Mouse (Mus musculus): ENCODE results near the gene Stx11. TPM values are rescaled to one million over a fixed set of nuclear protein-coding genes. Genes with fewer than 3 reads are reported as not detected.
A peak's percentile ranks its signal among the peaks of the same experiment; 100 is the strongest.

Stx11 gene
- polyA plus RNA-seq, 1 experiment: 6.9 TPM

DNA sequence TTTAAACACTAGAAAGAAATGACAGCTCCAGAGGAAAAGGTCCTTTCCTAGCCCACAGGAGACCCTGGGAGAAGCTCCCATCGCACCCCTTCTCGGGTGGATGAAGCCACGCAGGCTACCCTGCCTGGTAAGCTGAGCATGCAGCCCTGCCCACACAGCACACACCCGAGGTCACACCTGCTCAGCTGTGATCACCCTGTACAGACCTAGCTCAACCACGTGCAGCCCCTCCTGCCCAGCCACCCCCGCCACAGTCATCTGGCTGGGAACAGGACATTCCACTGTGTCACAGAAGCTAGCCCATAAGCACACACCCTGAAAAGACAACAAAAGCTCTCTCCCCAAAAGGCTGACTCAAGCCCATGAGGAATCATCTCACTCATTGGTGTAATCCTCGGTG lies 14.8 kb downstream of the Stx11 start:
- Histone ChIP-seq H3K4me2 (ENCODE audit: low read depth) (peak overlapping the region; percentile 40), H3K27me3 (ENCODE audit: control insufficient read depth, insufficient read depth, insufficient read length) (no peaks in the 10 kb centered on the region), H3K79me2 (ENCODE audit: control insufficient read depth, insufficient read depth) (no peaks in the 10 kb centered on the region), H3K4me3 (no peak overlapping the region), H3K36me3 (ENCODE audit: control insufficient read depth, insufficient read depth) (no peaks in the 10 kb centered on the region), H3ac (ENCODE audit: control insufficient read depth, insufficient read length) (no peak overlapping the region)
- TF ChIP-seq USF1 (IDR thresholded peaks at IDR 0.05; ENCODE audit: low read depth) (no peak), MAX (IDR thresholded peaks at IDR 0.05; ENCODE audit: low read depth) (no peak), TCF3 (IDR thresholded peaks at IDR 0.05; ENCODE audit: insufficient read length, low read depth) (peak; percentile 80), SRF (IDR thresholded peaks at IDR 0.05; ENCODE audit: control insufficient read depth, insufficient read length, low read depth) (no peak), E2F4 (IDR thresholded peaks at IDR 0.05; ENCODE audit: insufficient read depth) (no peak), POLR2A (IDR thresholded peaks at IDR 0.05; ENCODE audit: insufficient read length, low read depth) (no peak), POLR2AphosphoS2 (IDR thresholded peaks at IDR 0.05; ENCODE audit: insufficient read length, low read depth) (no peak), REST (IDR thresholded peaks at IDR 0.05; ENCODE audit: insufficient read depth, insufficient read length) (no peak), TCF12 (IDR thresholded peaks at IDR 0.05; ENCODE audit: insufficient read depth, poor library complexity, severe bottlenecking) (peak; percentile 9), MYOD1 (IDR thresholded peaks at IDR 0.05; ENCODE audit: control insufficient read depth in 1 of 3, insufficient read length in 2 of 3, low read depth in 2 of 3) (peak in 2 of 3 experiments; percentile 77 to 95), MYOG (IDR thresholded peaks at IDR 0.05; ENCODE audit: control insufficient read depth in 1 of 3, insufficient read depth in 1 of 3, insufficient read length in 2 of 3, low read depth in 2 of 3) (peak in 2 of 3 experiments; percentile 83 to 97), CEBPB (IDR thresholded peaks at IDR 0.05; ENCODE audit: insufficient read depth, poor library complexity, severe bottlenecking) (no peak)

DNA sequence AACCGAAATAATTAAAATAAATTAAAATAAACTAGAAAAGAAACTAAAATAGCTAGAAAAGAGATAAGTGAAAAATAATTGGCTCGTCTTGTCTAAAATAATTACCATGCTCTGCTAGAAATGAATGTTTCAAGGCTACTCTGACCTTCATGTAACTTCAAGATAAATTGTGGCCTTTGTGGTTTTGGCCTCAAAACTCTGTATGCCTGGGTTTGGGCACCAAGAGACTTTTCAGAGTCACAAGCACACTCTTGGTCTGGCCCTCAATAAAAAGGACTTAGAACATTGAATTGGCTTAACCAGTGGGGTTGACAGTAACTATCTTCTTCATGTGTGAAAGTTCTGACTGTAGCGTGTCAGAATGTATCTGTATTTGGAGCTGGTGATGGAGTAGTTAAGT lies 16.5 kb downstream of the Stx11 start:
- Histone ChIP-seq H3K27me3 (ENCODE audit: control insufficient read depth, insufficient read depth, insufficient read length) (no peaks in the 10 kb centered on the region), H3K4me2 (ENCODE audit: low read depth) (no peak overlapping the region), H3K4me3 (no peak overlapping the region), H3K36me3 (ENCODE audit: control insufficient read depth, insufficient read depth) (no peaks in the 10 kb centered on the region), H3K79me2 (ENCODE audit: control insufficient read depth, insufficient read depth) (no peaks in the 10 kb centered on the region), H3ac (ENCODE audit: control insufficient read depth, insufficient read length) (no peak overlapping the region)
- TF ChIP-seq MYOG (IDR thresholded peaks at IDR 0.05; ENCODE audit: control insufficient read depth in 1 of 3, insufficient read depth in 1 of 3, insufficient read length in 2 of 3, low read depth in 2 of 3) (no peak), REST (IDR thresholded peaks at IDR 0.05; ENCODE audit: insufficient read depth, insufficient read length) (no peak), POLR2AphosphoS2 (IDR thresholded peaks at IDR 0.05; ENCODE audit: insufficient read length, low read depth) (no peak), TCF12 (IDR thresholded peaks at IDR 0.05; ENCODE audit: insufficient read depth, poor library complexity, severe bottlenecking) (no peak), USF1 (IDR thresholded peaks at IDR 0.05; ENCODE audit: low read depth) (no peak), TCF3 (IDR thresholded peaks at IDR 0.05; ENCODE audit: insufficient read length, low read depth) (no peak), POLR2A (IDR thresholded peaks at IDR 0.05; ENCODE audit: insufficient read length, low read depth) (no peak), MYOD1 (IDR thresholded peaks at IDR 0.05; ENCODE audit: control insufficient read depth in 1 of 3, insufficient read length in 2 of 3, low read depth in 2 of 3) (no peak), SRF (IDR thresholded peaks at IDR 0.05; ENCODE audit: control insufficient read depth, insufficient read length, low read depth) (no peak), MAX (IDR thresholded peaks at IDR 0.05; ENCODE audit: low read depth) (no peak), E2F4 (IDR thresholded peaks at IDR 0.05; ENCODE audit: insufficient read depth) (no peak), CEBPB (IDR thresholded peaks at IDR 0.05; ENCODE audit: insufficient read depth, poor library complexity, severe bottlenecking) (no peak)

DNA sequence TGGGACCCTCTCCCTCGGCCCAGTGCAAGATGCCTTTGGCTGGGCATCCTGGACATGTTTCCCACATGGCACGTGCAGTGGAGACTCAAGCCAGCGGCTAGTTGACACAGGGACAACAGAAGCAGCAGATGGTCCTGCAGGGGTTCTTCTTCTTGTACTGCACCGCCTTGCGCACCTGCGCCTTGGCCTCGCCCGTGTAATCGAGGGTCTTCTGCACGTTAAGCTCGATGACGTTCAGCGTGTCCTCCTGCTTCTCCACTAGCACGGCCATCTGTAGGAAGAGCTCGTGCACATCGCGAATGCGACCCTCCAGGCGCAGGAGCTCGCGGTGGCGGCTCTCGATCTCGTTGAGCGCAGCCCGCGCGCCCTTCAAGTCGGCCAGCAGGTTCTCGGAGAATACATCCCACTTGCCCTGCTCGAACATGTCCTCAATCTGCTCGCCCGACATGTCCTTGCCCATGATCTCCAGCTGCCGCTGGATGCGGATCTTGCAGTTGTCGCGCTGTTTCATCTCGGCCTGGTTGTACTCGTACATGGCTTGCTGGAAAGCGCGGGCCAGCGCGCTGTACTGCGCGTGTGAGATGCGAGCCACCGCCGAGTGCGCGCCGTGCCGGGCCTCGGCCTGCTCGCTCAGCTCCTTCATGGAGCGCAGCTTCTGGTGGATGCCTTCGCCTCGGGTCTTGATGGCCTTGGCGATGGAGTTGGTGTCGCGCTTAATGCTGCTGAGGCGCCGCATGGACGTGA lies 22.9 kb downstream of the Stx11 start:
- H3K36me3 ChIP-seq (ENCODE audit: control insufficient read depth, insufficient read depth): no peaks in the 10 kb centered on the region
- H3K27me3 ChIP-seq (ENCODE audit: control insufficient read depth, insufficient read depth, insufficient read length): no peaks in the 10 kb centered on the region
- H3K4me3 ChIP-seq: no peak overlapping the region
- H3ac ChIP-seq (ENCODE audit: control insufficient read depth, insufficient read length): no peak overlapping the region
- TF ChIP-seq POLR2A (IDR thresholded peaks at IDR 0.05; ENCODE audit: insufficient read length, low read depth) (no peak), MYOD1 (IDR thresholded peaks at IDR 0.05; ENCODE audit: control insufficient read depth in 1 of 3, insufficient read length in 2 of 3, low read depth in 2 of 3) (no peak), E2F4 (IDR thresholded peaks at IDR 0.05; ENCODE audit: insufficient read depth) (no peak), SRF (IDR thresholded peaks at IDR 0.05; ENCODE audit: control insufficient read depth, insufficient read length, low read depth) (no peak), REST (IDR thresholded peaks at IDR 0.05; ENCODE audit: insufficient read depth, insufficient read length) (no peak), TCF3 (IDR thresholded peaks at IDR 0.05; ENCODE audit: insufficient read length, low read depth) (no peak)
- no peak overlapping the region for H3K4me2 ChIP-seq (ENCODE audit: low read depth)
- H3K79me2 ChIP-seq (ENCODE audit: control insufficient read depth, insufficient read depth): no peaks in the 10 kb centered on the region

DNA sequence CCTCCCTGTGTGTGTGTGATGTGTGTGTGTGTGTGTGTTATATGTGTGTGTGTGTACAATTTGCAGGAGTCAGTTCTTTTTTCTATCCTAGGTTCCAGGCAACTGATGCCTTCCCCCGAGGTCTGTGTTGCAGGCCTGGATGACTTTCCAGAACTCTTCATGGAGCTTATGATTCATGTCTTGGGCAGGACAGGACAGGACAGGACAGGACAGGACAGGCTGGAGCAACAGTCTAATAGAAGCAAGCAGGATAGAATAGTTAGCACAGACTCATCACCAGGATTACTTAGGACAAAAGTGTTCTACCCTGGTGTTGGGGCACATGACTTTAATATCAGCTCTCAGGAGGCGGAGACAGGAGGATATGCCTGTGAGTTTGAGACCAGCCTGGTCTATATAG lies 25.3 kb downstream of the Stx11 start:
- Histone ChIP-seq H3K4me2 (ENCODE audit: low read depth) (no peak overlapping the region), H3K27me3 (ENCODE audit: control insufficient read depth, insufficient read depth, insufficient read length) (no peaks in the 10 kb centered on the region), H3K36me3 (ENCODE audit: control insufficient read depth, insufficient read depth) (no peaks in the 10 kb centered on the region), H3K4me3 (no peak overlapping the region), H3ac (ENCODE audit: control insufficient read depth, insufficient read length) (no peak overlapping the region), H3K79me2 (ENCODE audit: control insufficient read depth, insufficient read depth) (no peaks in the 10 kb centered on the region)
- TF ChIP-seq E2F4 (IDR thresholded peaks at IDR 0.05; ENCODE audit: insufficient read depth): no peak
- no peak for TF ChIP-seq TCF12 (IDR thresholded peaks at IDR 0.05; ENCODE audit: insufficient read depth, poor library complexity, severe bottlenecking)
- TF ChIP-seq SRF (IDR thresholded peaks at IDR 0.05; ENCODE audit: control insufficient read depth, insufficient read length, low read depth): no peak
- TF ChIP-seq MYOD1 (IDR thresholded peaks at IDR 0.05; ENCODE audit: control insufficient read depth in 1 of 3, insufficient read length in 2 of 3, low read depth in 2 of 3): no peak
- TF ChIP-seq MYOG (IDR thresholded peaks at IDR 0.05; ENCODE audit: control insufficient read depth in 1 of 3, insufficient read depth in 1 of 3, insufficient read length in 2 of 3, low read depth in 2 of 3): no peak
- TF ChIP-seq REST (IDR thresholded peaks at IDR 0.05; ENCODE audit: insufficient read depth, insufficient read length): no peak
- no peak for TF ChIP-seq TCF3 (IDR thresholded peaks at IDR 0.05; ENCODE audit: insufficient read length, low read depth)
- TF ChIP-seq CEBPB (IDR thresholded peaks at IDR 0.05; ENCODE audit: insufficient read depth, poor library complexity, severe bottlenecking): no peak

All from myocyte (in vitro differentiated cells).